Mouse (Mus musculus): Measurements from ENCODE around the gene Vsig8.

DNA sequence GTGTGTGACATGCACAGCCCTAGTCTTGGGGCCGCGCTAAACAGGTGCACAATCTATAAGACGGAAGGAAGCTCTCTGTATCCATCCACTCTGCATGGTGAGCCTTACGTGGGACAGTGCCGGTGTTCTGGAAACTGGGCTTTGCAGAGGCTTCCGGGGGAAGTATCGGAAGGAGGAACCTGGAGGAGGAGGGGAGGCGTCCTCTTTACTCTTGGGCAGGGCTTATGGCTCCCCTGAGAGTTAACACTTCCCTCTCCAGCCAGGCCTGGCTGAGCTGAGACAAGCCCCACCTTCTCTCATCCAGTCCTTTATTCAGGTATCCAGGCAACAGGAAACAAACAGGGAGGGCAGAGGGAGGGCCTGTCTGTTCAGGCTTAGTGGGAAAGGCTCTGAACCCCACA, 5.2 kb upstream of the Vsig8 start:
- no peak for TF ChIP-seq CTCF (IDR thresholded peaks at IDR 0.05; ENCODE audit: borderline replicate concordance, control insufficient read depth, extremely low read depth, insufficient read depth, low read length, poor library complexity)
- 0 out of 2 replicates have a peak, but pooled peaks have one; percentile 14 for TF ChIP-seq POLR2A (IDR thresholded peaks at IDR 0.05; ENCODE audit: control insufficient read depth, extremely low read depth, insufficient read depth, low read length, poor library complexity)
